Mouse (Mus musculus) spleen, embryonic (tissue): ENCODE data around the gene Rrp1b.

Source experiments
- CTCF ChIA-PET: fragments of 350-600 bp; sonication (Branson Sonifier 250); formaldehyde crosslinking; loops from one replicate; lab custom pipeline; 2022; lab: Charles Lee

Rrp1b gene

DNA sequence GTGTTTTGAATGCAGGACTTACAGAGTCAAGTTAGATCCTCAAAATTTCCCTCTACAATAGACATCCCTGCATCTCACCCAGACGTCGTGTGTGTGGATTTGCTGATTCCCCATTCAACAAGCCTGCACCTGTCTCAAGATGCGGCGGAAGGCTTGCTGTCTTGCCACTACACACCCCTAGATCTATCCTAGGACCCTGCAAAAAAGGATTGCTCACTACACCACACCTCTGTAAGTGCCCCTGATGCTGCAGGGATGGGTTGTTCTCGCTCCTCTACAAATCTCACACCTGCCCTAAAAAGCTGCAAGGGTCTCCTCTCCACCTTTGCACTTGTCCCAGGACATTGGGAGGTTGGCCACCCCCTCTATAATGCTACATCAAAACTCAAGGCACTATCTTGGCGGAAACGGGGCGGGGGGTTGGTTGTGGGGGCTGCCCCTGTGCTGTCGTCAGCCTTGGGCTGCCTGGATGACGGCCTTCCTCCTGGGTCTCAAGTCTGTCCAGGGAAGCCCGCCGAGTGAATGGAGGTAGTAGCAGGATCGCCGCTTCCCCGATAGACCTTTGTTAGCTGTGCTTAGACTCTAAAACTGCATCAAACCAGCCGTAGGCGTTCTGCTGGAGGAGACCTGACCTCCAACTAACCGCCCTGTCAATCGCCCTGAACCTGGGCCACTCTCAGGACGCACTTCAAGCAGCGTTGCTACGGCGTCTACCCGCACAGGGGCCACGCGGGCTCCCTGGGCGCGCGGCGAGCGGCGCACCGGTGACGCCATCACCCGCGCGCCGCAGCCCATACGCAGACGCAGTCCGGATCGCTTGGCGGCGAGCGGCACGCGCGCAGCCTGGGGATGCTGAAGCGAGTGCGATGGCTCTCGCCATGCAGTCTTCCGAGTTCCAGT is at the start of gene Rrp1b, which contains the start of gene Hsf2bp:
Gene Rrp1b, plus strand, starts transcription at position 492 of the 900 bp plus-strand sequence.
Gene Hsf2bp, minus strand, starts transcription at position 741 of the 900 bp plus-strand sequence.
- CTCF ChIA-PET = interaction anchor here (1.1 kb wide), 1 partner anchor 193 kb away, joined by 5 read pairs; no protein-coding TSS in a partner anchor

- CTCF ChIA-PET = interaction anchor here (0.7 kb wide), 2 partner anchors 14 to 219 kb away, joined by 3 read pairs; no protein-coding TSS in a partner anchor
These were observed 49.0 kb upstream of the Rrp1b start for GRCm38 (mm10) chr17:31986915-31987314.

GRCm38 (mm10) chr17:31989035-31989434 is 46.9 kb upstream of the Rrp1b start:
- CTCF ChIA-PET = no interaction called here

DNA sequence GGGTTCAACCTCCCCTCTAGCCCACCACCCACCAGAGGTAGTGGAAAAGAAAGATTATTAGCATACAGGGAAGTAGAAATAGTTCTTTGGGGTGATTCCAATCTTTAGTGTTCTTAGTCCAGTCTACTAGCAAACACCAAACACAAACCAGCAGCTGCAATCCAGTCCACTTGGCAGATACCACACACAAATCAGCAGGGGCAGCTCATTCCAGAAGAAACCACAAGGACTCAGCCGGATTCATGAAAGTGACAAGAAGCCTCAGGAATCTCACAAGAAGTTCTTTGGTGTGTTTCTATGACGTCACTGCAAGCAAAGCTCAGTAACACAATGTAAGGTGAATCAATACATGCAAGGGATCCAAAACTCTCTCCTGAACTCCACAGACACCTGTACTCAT is 43.9 kb upstream of the Rrp1b start:
- CTCF ChIA-PET = no interaction called here

- CTCF ChIA-PET = no interaction called here
These were observed 42.5 kb upstream of the Rrp1b start for GRCm38 (mm10) chr17:31993354-31993753.

DNA sequence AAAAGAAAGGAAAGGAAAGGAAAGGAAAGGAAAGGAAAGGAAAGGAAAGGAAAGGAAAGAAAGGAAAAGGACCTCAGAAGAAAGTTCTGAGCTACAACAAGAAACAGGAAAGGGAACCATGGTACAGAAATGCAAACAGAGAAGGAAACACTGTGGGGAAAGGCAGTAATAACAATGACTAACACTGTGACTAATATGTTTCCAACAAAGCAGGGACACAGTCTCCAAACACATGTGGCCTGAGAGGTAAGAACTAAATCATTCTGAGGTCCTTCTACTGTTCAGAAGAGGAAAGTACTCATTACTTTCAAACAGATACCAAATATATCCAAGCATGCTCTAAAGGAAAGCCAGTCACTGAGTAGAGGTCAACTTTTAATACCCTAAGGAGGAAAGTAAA is 41.8 kb upstream of the Rrp1b start:
- CTCF ChIA-PET = no interaction called here

- CTCF ChIA-PET = interaction anchor here (0.7 kb wide), 1 partner anchor 48 kb away, joined by 5 read pairs; no protein-coding TSS in a partner anchor
These were observed 40.1 kb upstream of the Rrp1b start for GRCm38 (mm10) chr17:31995784-31996183.

DNA sequence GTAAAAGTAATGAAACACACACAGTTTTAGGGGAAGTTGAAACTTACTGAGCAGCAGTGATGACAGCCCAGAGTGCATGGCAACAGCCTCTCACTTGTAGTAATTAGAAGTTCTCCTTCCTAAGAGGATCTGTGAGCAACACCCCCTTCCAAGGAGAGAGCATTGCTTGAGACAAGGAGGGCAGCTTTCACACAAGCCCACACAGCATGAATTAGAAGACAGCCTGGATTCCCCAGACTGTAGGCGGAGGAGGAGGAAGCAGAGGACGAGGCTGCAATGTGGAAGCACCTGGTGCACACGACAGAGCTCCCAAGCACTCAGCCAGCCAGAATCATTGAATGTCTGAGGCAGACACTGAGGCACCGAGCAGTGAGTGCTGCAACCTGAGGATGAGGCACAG is 39.6 kb upstream of the Rrp1b start:
- CTCF ChIA-PET = no interaction called here

GRCm38 (mm10) chr17:31998351-31998750 is 37.5 kb upstream of the Rrp1b start:
- CTCF ChIA-PET = no interaction called here

GRCm38 (mm10) chr17:32003251-32003650 is 32.6 kb upstream of the Rrp1b start:
- CTCF ChIA-PET = no interaction called here

DNA sequence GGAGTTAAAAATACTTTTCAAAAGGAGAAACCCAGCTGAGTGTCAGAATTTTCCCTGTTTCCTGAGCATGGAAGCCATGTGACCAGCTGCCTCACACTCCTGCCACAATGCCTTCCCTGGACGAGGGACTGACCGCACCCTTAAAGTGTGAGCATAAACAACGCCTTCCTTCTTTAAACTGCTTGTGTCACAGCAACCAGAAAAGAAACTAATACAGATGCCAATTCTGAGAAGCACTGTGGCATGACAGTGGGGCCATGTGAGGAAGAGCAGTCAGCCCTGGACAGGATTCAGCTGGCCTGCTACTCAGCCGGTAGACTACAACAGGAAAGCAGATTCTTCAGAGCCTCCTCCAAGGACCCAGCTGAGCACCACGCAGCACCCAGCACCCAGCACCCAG is 29.1 kb upstream of the Rrp1b start:
- CTCF ChIA-PET = no interaction called here

DNA sequence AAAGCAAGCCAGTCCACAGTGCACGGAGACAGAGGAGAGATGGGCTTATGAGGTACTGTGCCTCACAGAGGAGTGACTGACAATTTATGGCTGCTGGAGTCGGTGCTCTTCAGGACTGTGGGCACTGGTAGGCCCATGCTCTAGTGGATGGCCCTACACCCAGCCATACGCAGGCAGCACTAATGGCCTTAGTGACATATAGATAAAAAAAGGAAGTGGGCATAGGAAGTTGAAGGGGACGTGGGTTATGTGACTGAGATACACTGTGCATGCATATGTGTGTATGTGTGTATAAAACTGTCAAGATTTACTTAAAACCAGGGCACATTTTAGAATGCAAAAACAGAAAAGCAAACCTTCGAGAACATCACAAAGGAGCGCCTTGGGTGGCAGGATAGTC is 24.2 kb upstream of the Rrp1b start:
- CTCF ChIA-PET = no interaction called here

DNA sequence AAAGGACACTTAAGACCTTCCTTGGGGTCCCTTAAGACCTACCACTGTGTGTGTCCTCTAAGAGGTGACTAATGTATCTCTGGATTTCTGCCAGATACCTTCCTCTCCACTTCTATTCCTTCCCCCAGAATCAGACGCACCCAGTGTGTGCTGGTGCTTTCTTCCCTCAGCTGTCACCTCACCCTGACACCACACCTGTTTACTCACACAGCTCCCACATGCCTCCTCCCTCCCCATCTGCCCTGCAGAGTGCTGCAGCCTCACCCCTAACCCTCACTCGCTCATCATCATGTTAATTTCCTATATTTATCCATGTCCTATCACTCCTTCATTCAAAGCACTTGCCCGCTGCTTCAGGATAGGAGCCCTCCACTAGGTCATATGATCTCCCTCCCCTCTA is 23.6 kb upstream of the Rrp1b start:
- CTCF ChIA-PET = no interaction called here

DNA sequence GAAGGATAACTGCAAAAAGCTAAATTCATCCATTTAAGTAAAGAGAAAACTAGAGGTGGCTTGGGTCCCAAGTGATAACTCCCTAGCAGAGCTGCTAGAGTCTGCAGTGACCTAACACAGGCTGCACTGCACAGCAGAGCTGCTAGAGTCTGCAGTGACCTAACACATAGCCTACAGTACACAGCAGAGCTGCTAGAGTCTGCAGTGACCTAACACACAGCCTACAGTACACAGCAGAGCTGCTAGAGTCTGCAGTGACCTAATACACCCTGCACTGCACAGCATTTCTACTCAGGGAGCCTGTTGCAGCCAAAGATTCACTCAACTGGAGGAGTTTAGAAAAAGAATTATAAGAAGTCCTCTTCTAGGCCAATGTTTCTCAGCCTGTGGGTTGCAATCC is 22.2 kb upstream of the Rrp1b start:
- CTCF ChIA-PET = interaction anchor here (0.5 kb wide), 1 partner anchor 88 kb away, joined by 7 read pairs; no protein-coding TSS in a partner anchor

DNA sequence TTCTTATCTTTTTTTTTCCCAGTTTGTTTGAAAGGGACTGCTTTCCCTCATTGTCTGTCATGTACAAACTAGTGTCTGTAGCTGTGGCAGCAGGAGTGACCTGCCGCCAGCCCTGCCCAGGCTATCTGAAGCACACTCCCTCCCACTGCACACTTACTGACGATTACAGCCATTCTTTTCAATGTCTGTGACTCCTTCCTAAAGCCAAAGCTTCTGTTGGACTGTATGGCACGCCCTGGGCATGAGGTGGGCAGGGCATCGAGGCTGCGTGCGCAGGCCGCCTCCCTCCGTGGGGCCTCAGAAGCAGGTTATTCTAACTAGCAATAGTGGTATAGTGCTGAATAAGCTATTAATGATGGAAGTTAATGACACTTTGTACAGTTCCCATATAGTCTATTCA is 19.4 kb upstream of the Rrp1b start:
- CTCF ChIA-PET = interaction anchor here (0.7 kb wide), 1 partner anchor 44 kb away, joined by 3 read pairs; no protein-coding TSS in a partner anchor

- CTCF ChIA-PET = no interaction called here
These were observed 17.6 kb upstream of the Rrp1b start for GRCm38 (mm10) chr17:32018127-32018894.

DNA sequence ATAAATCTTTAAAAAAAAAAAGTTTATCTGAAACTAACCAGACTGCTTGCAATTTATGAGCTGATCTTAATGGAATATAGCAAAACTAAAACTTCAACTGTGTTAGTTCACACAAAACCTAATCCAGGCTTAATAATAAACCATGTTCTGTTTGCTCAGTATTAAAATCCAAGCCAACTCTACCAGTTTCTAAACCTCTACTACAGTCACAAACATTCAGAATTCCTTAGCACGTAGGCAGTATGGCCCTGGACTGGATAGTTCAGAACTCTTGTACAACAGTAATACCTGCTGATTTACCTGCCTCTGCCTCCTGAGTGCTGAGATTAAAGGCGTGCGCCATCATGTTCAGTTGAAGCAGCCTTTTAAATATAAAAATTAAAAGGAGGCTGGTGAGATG is 13.9 kb upstream of the Rrp1b start:
- CTCF ChIA-PET = no interaction called here

DNA sequence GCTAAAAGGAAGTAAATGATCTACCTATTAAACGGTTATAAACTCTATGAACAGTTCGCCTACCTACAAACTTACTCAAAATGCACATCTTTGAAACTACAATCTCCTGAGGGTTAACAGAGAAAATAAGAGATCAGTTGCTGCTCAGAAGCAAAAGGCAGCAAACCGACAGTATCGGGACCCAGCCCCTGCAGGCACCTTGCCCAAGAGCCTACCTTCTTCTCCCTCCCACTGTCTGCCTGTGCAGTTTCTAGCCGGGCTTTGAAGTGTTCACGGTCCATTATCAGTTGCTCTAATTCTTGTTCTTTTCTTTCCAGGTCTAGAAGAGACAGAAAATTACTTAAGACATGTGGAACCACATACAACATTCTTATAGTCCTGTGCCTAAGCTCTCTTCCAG is 13.3 kb upstream of the Rrp1b start:
- CTCF ChIA-PET = no interaction called here

DNA sequence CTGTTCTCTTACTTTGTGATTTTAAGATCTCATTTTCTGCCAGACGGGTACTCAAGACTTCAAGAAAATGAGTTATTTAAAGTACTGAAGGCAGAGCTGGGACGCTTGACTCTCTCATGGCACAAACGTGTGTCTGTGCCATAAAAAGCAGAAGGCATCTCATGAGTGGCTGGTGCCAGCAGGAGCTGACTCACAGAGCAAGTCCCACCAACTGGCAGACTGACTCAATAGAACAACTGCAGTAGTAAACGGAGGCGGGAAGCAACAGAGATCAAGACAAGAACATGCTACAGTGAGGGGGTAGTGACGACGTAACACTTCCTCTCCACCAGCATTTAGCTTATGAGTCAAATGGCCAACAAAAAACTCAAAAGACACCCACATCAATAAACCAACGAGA is 12.8 kb upstream of the Rrp1b start:
- CTCF ChIA-PET = no interaction called here

DNA sequence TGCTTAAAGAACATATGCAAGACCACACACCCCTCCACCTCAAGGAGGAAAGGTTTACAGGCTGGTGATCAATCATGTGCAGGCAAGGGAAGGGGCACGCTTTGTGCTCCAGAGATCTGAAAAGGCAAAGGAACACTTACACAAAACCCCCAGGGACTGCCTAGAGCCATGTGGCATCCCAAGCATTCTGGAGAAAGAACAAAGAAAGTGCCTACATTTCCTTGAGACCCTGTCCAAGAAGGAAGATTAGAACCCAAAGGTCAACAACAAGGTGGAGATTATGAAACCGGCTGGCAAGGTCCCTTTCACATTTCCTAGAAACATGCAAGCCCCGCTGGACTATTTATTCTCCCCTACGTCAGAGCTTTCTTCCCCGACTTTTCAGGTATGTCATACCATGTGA is 11.2 kb upstream of the Rrp1b start:
- CTCF ChIA-PET = no interaction called here

DNA sequence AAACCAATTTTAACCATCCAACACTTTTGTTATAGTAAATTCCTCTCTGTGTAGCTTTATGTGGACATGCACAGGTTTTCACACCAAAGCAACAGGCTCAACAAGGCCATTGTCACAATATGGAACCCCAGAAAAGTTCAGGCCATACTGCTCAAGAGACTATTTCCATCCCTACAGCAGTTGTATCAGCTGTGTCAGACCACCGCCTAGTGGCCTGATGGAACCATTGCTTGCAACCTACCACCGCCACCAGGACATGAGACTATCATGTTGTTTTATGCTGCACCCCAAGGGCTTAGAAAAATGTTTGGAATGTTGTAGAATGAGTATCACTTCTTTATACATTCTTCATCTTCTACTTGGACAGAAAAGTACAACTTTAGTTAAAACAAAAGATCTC is 10.5 kb upstream of the Rrp1b start:
- CTCF ChIA-PET = no interaction called here

DNA sequence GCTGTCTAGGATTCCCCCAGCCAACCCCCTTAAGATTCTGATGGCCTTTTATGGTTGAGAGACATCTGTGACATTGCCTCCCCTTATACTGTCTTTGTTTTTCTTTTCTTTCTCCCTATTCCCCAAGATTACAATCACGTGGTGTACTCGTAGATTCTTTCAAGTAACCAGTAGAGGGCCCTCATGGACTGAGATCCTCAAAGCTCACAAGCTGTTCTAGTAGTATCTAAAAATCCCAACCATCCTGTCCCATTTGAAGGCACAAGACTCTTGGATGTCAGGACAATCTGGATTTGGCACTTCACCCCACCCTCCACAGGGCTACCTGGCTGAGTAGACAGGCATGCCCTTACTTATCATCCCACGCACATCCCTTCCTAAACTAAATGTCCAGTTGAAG is 8.2 kb upstream of the Rrp1b start:
- CTCF ChIA-PET = no interaction called here
